Mouse (Mus musculus) frontal cortex, postnatal 25 days (tissue): ENCODE measurements around the gene Stk24.

ENCODE experiments used
- DNase-seq, 2 experiments: peaks; one replicate each; pipeline ENCODE4 v3.0.0; 2022; ENCODE audit warnings: low spot score in 2 of 2

The Stk24 gene

GRCm38 (mm10) chr14:121314934-121315333 is 64.9 kb downstream of the Stk24 start:
- DNase-seq, result no peak

- no peak for DNase-seq
These were observed 66.5 kb downstream of the Stk24 start for GRCm38 (mm10) chr14:121313283-121313682.

- no peak for DNase-seq
These were observed 68.7 kb downstream of the Stk24 start for GRCm38 (mm10) chr14:121311083-121311482.

- DNase-seq, result no peak
These were observed 69.3 kb downstream of the Stk24 start for GRCm38 (mm10) chr14:121310325-121311080.

- no peak for DNase-seq
These were observed 69.9 kb downstream of the Stk24 start for GRCm38 (mm10) chr14:121309909-121310308.

- no peak for DNase-seq
These were observed 74.3 kb downstream of the Stk24 start for GRCm38 (mm10) chr14:121305316-121306064.

- no peak for DNase-seq
These were observed 75.3 kb downstream of the Stk24 start for GRCm38 (mm10) chr14:121304523-121304922.

GRCm38 (mm10) chr14:121299093-121299492 is 80.7 kb downstream of the Stk24 start:
- no peak for DNase-seq

GRCm38 (mm10) chr14:121298537-121298936 is 81.3 kb downstream of the Stk24 start:
- DNase-seq, result no peak

- DNase-seq, result no peak
These were observed 82.7 kb downstream of the Stk24 start for GRCm38 (mm10) chr14:121297103-121297502.

GRCm38 (mm10) chr14:121294484-121294883 is 85.3 kb downstream of the Stk24 start:
- DNase-seq, result no peak

GRCm38 (mm10) chr14:121292391-121292790 is 87.4 kb downstream of the Stk24 start:
- no peak for DNase-seq

GRCm38 (mm10) chr14:121291881-121292280 is 87.9 kb downstream of the Stk24 start:
- DNase-seq, result no peak

GRCm38 (mm10) chr14:121285379-121286120 is 94.3 kb downstream of the Stk24 start:
- DNase-seq, result no peak

- no peak for DNase-seq
These were observed 98.5 kb downstream of the Stk24 start for GRCm38 (mm10) chr14:121281336-121281710.

GRCm38 (mm10) chr14:121280601-121281335 is 99.0 kb downstream of the Stk24 start:
- DNase-seq, result no peak

- peak; percentile 78 for DNase-seq
These were observed 100.7 kb downstream of the Stk24 start for GRCm38 (mm10) chr14:121279106-121279505.

- no peak for DNase-seq
These were observed 103.8 kb downstream of the Stk24 start for GRCm38 (mm10) chr14:121276016-121276415.

GRCm38 (mm10) chr14:121274985-121275384 is 104.8 kb downstream of the Stk24 start:
- no peak for DNase-seq

GRCm38 (mm10) chr14:121270490-121270889 is 109.3 kb downstream of the Stk24 start:
- DNase-seq, result no peak

- no peak for DNase-seq
These were observed 112.0 kb downstream of the Stk24 start for GRCm38 (mm10) chr14:121267801-121268200.

GRCm38 (mm10) chr14:121264453-121264852 is 115.4 kb downstream of the Stk24 start:
- no peak for DNase-seq
